Mouse (Mus musculus) lung, adult 2 months (tissue): ENCODE results near the gene Ccp110. TPM values are rescaled to one million over a fixed set of nuclear protein-coding genes. Genes with fewer than 3 reads are reported as not detected.

Experiments
- DNase-seq: peaks from one replicate; pipeline ENCODE4 v3.0.0; 2022
- H3K4me1 ChIP-seq: fragments of 200-500 bp; 2 replicates; pipeline ENCODE4 v1.6.1; 2011; ENCODE audit warnings: low read length; ENCODE audit not compliant: control insufficient read depth, insufficient read depth
- H3K4me3 ChIP-seq: fragments of 200-500 bp; replicated peaks from 2 replicates; pipeline ENCODE3; 2011; ENCODE audit warnings: low read depth, mild to moderate bottlenecking, control low read depth, low read length; ENCODE audit errors: extremely low read depth
- CTCF ChIP-seq: fragments of 200-500 bp; IDR thresholded peaks from 2 replicates; pipeline ENCODE4 v1.5.1; 2011; ENCODE audit warnings: mild to moderate bottlenecking, low read length, control low read depth; ENCODE audit not compliant: insufficient read depth
- POLR2A ChIP-seq: fragments of 200-500 bp; IDR thresholded peaks from 2 replicates; pipeline ENCODE4 v1.6.1; 2011; ENCODE audit warnings: low read depth, mild to moderate bottlenecking, control low read depth, low read length, borderline replicate concordance; ENCODE audit errors: extremely low read depth
- WGBS: fragments of 180-500 bp; shearing (Covaris S2); methylation state at CpG from one replicate; pipeline ENCODE4 v1.1.7; 2018; 5-methylcytosine and 5-hydroxymethylcytosine counted together
- polyA plus RNA-seq: library from polyadenylated mRNA; depleted of rRNA; stranded (reverse); fragments of >200 nt; gene quantifications from 2 replicates; pipeline ENCODE4 v1.2.3, GENCODE M21; 2012; rRNA removed

Gene Ccp110
- 4.9 and 6.8 TPM in 2 replicates for polyA plus RNA-seq

DNA sequence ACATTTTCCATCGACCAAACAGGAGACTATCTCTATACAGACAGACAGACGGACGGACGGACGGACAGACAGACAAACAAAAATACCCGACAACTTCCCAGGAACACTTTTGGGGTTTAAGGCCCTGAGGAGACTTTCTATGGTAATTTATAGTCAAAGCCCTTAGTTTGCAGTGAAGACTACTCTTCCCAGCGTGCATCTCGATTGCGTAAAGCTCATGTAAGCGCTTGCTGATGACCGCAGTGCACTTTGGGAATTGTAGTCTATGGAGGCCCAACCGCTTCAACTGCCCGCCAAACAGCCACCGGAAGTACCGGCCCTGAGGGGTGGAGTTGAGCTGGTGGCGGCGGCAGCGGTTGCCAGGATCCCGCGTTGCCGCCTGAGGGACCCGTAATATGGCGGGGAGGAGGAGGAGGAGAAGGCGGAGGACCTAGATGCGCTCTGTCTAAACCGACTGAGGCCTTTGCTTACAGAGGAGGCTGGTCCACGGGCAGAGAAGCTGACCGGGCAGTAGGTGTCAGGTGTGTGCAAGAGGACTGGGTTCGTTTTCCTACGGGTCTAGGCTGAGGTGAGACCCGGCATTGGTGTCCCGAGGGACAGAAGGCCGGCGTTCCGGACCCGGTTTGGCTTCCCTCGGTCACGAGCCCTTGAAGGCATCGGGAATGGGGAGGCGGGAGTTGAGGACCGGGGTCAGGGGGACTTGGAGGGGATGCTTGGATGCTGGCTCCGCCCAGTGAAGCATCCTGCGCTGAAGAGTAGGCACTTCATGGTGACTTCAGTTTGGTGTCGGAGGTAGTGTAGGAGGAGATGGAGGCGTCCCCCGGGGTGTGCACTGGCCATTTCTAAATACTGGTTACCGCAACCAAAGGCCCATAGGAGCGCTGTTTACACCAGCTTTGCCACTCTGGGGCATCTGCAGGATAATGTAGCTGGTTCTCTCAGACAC, at the start of gene Ccp110:
Gene Ccp110, plus strand, starts transcription at position 325 of the 946 bp plus-strand sequence.
- Histone ChIP-seq H3K4me1 (0 out of 2 replicates have a peak, but pooled peaks cover 3% of the 10 kb centered on the region), H3K4me3 (peak within 1 kb of the TSS; percentile 74)
- TF ChIP-seq CTCF, result no peak
- TF ChIP-seq POLR2A, result peak; percentile 48; the same call in 1 of the 2 replicates
- WGBS, result 1% methylated on average over 48 of the region's 48 CpGs
- peak; percentile 88 for DNase-seq

DNA sequence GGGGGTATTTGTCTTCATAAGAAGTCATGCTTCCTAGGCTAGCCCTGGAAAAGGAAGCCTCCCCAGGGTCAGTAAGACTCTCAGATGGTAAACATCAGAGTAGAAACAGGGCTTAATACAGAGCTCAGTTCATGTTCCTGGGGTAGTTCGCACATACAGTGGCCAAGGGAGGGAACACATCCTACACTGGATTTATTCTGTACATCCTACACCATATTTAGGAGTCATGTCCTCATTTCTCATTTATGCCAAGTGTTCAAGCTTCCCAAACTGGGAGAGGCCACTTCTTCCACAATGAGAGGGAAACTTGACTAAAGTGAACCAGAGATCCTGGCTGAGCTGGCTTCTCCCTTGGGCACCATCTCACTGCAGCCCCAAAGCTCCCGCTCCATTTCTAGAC, 44.6 kb upstream of the Ccp110 start:
- TF ChIP-seq CTCF (no peak), POLR2A (no peak)
- DNase-seq, result no peak
- H3K4me1 ChIP-seq, result no peaks in the 10 kb centered on the region
- 89% methylated on average over 2 of the region's 2 CpGs for WGBS
- no peak overlapping the region for H3K4me3 ChIP-seq

DNA sequence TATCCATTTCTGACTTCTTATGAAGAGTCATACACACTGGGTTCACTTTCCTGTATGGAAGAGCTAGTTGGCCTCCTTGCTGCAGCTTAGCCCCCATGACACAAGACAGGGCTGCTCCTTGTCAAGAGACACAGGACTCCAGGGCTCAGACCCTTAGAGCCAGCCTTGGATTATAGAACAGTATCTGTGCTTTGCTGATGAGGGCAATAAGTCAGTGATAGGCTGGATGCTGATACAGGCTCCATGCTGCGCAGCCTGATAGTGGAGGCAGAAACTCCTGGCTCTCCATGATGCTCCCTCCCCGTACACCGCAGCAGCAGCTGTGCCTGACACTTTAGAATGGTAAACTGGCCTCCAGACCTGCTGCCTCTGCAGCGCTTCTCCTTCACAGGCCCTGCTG, 42.2 kb upstream of the Ccp110 start:
- Histone ChIP-seq H3K4me1 (no peaks in the 10 kb centered on the region), H3K4me3 (no peak overlapping the region)
- TF ChIP-seq CTCF (no peak), POLR2A (no peak)
- no peak for DNase-seq
- WGBS, result 65% methylated on average over 4 of the region's 4 CpGs

DNA sequence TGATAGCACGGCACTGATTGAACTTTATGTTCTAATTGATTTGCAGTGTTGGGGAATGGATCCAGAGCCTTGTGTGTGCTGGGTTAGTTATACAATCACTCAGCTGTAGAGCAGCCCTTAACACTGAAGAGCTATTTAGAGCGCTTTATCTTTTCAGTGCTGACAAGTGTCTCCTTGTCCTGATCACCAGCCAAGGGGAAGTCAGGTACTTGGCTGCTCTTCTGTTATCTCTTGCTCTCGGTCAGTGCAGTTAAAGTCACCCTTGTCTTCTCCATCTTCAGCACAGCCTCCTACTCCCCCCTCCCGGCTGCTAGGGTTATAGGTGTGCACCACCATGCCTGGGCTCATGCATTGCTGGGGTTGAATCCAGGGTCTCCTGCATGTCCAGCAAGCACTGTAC, 35.5 kb upstream of the Ccp110 start:
- 65% methylated on average over 4 of the region's 4 CpGs for WGBS
- Histone ChIP-seq H3K4me1 (no peaks in the 10 kb centered on the region), H3K4me3 (no peak overlapping the region)
- no peak for DNase-seq
- TF ChIP-seq CTCF (no peak), POLR2A (no peak)

DNA sequence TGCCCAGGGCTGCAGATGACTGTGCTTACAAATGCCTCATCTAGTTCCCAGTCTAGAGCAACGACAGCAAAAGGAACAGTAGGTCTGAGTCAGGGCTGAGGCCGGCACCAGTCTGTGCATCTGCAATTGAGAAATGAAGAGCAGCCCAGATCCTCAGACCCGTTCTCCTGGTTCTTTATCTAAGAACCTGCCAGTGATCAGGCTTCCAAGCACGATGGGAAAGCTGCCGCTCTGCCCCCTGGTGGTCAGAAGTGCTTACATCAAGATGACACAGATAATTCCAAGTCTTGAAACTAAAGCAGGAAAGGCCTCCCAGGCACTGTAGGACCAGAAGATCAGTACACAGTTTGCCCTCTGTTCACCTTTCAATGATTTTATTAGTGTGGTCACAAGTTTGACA, 24.2 kb upstream of the Ccp110 start:
- Histone ChIP-seq H3K4me3 (no peak overlapping the region), H3K4me1 (no peaks in the 10 kb centered on the region)
- WGBS, result 25% methylated on average over 5 of the region's 5 CpGs
- no peak for TF ChIP-seq POLR2A
- peak; percentile 79 for TF ChIP-seq CTCF
- DNase-seq, result no peak

DNA sequence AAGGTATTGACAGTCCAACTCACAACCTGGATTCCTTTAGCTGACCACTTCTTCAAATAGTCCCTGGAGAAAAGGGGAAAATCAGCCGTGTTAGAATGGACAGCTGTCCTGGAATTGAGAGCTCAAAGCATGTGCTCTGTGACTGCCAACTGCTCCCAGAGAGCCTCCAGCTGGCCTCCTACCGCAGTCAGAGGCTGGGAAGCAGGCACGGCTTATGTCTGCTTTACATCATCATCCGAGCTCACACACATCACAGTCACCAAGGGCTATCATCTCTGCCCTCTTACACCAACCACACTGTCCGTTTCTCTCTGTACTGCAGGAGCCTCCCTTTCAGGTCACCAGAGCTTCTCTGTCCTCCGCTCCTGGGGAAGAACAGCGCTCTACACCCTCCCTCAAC, 23.3 kb upstream of the Ccp110 start:
- no peak for DNase-seq
- TF ChIP-seq CTCF (no peak), POLR2A (no peak)
- 73% methylated on average over 7 of the region's 7 CpGs for WGBS
- no peak overlapping the region for H3K4me3 ChIP-seq
- no peaks in the 10 kb centered on the region for H3K4me1 ChIP-seq

DNA sequence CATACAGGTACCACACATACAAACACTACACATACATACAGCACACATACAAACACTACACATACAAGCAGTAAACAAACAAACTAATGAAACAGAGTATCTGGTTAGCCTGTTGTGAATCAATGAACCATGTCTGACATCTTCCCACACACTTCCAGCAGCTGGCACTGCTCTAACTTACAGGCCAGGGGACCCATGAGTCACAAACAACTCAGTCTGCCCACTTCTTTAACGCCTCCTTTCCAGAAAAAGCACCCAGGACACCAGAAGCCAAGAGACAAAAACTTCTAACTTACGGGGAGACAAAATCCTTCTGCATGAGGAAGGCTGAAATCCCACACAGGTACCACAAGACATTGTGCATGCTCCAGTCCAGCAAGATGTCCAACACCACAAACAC, 21.1 kb upstream of the Ccp110 start:
- no peak for TF ChIP-seq POLR2A
- no peak for TF ChIP-seq CTCF
- H3K4me1 ChIP-seq, result no peaks in the 10 kb centered on the region
- no peak for DNase-seq
- WGBS, result 88% methylated on average over 2 of the region's 2 CpGs
- no peak overlapping the region for H3K4me3 ChIP-seq

DNA sequence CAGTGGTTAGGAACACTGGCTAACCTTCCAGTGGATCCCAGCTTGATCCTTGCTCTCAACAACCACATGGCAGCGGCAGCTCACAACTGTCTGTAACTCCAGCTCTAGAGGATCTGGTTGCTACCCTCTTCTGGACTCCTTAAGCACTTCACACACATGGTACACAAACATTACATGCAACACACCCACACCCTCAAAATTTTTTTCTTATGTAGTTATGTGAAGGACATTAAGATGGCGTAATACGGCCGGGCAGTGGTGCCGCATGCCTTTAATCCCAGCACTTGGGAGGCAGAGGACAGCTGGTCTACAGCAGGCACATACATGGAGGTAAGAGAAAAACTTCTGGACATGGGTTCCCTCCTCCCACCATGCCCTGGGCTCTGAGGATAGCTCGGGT, 16.2 kb upstream of the Ccp110 start:
- Histone ChIP-seq H3K4me1 (peaks cover 4% of the 10 kb centered on the region; the same call in 1 of the 2 replicates), H3K4me3 (no peak overlapping the region)
- no peak for DNase-seq
- 71% methylated on average over 6 of the region's 6 CpGs for WGBS
- no peak for TF ChIP-seq POLR2A
- no peak for TF ChIP-seq CTCF

DNA sequence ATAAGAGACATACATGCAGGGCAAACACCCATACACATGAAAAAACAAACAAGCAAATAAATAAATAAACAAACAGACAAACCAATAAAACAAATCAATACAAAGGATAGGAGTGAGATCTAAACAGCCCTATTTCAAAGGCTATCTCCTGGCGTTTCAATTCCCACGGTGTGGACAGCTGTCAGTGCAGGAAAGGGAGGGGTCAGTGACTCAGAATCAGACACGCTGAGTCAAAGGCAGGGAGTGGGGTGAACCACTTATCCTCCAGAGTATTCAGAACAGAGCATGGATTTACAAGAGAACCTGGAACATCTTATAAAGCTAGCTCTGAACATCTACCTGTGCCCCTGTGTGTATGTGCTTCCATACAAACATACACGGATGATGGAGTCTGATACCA, 15.2 kb upstream of the Ccp110 start:
- no peak for DNase-seq
- TF ChIP-seq POLR2A (no peak), CTCF (no peak)
- WGBS, result 40% methylated on average over 4 of the region's 4 CpGs
- Histone ChIP-seq H3K4me1 (peaks cover 4% of the 10 kb centered on the region; the same call in 1 of the 2 replicates), H3K4me3 (no peak overlapping the region)

DNA sequence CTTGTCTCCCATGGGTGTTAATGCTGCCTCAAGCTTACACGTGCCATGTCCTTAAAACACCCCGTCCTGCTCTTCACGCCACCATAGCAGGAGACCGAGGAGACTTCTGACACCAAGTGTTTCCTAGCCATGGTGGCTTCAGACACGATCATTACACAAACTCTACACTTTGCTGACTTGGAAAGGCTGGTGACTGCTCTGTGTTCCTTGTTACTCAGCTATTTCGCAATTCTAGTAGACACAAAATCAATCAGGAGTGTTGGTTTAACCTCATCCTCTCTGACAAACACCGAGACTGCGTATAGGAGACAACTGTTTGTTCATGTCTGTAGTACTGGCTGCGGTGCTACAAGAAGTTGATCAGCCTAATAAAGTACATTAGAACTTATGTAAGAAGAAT, 13.5 kb upstream of the Ccp110 start:
- WGBS, result 61% methylated on average over 9 of the region's 9 CpGs
- Histone ChIP-seq H3K4me1 (peaks cover 7% of the 10 kb centered on the region; the same call in 1 of the 2 replicates), H3K4me3 (no peak overlapping the region)
- TF ChIP-seq POLR2A, result no peak
- TF ChIP-seq CTCF, result no peak
- DNase-seq, result no peak
